Mouse (Mus musculus): ENCODE data around the gene Lgals4. TPM values are rescaled to one million over a fixed set of nuclear protein-coding genes. Genes with fewer than 3 reads are reported as not detected.

Lgals4 gene
- polyA plus RNA-seq, 1 experiment, result 2.4 TPM

DNA sequence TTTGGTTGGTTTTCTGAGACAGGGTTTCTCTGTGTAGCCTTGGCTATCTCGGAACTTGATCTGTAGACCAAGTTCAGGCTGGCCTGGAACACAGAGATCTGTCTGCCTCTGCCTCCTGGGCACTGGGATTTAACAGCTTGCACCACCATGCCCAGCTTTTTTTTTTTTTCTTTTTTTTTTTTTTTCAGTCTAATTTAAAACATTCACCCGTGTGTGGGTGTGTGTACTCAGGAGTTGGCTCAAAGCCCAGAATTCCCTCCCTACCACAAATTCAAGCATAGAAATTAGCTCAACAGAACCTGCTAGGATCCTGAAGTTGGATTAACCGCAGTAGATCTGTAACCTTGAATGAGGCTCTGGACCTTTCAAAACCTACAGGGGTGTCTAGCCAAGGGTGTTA lies 6.3 kb upstream of the Lgals4 start:
- H3K9me3 ChIP-seq (replicated peaks; ENCODE audit: control insufficient read depth, insufficient read depth, low read length, poor library complexity, severe bottlenecking), result no peaks in the 10 kb centered on the region
- no peak for TF ChIP-seq CTCF (IDR thresholded peaks at IDR 0.05; ENCODE audit: low read depth, low read length)
- TF ChIP-seq POLR2A (IDR thresholded peaks at IDR 0.05; ENCODE audit: insufficient read depth, low read length), result no peak
- no peak for TF ChIP-seq EP300 (IDR thresholded peaks at IDR 0.05; ENCODE audit: insufficient read depth, low read depth, low read length)
- H3K36me3 ChIP-seq (ENCODE audit: control insufficient read depth, insufficient read depth, low read length, poor library complexity, severe bottlenecking), result peaks cover under 1% of the 10 kb centered on the region
- H3K27ac ChIP-seq (ENCODE audit: insufficient read depth, low read length), result no peak overlapping the region
- no peak overlapping the region for H3K4me3 ChIP-seq (ENCODE audit: low read depth, low read length)
- H3K9ac ChIP-seq (ENCODE audit: low read depth, poor library complexity, severe bottlenecking), result no peak overlapping the region
- H3K4me1 ChIP-seq (ENCODE audit: control insufficient read depth, insufficient read depth, low read length), result peaks cover 2% of the 10 kb centered on the region
- no peaks in the 10 kb centered on the region for H3K27me3 ChIP-seq (ENCODE audit: control insufficient read depth, insufficient read depth, low read length, poor library complexity, severe bottlenecking)

DNA sequence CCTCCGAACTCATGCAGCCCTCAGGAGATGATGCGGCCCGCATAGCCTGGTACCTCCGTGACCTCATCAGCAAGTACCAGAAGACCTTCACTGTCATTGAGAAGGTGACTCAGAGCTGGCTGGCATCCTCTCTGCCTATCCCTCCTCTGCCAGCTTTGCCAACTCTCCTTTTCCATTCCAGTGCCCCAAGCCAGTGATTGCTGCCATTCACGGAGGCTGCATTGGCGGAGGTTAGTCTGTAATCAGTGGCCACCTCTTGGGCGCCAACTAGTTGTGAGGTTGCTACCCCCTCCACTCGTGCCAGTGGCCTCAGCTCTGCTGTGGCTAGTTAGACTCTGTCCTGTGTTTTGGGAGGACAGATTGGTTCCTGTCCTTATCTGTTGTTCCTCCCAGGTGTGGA lies 3.8 kb upstream of the Lgals4 start:
- Histone ChIP-seq H3K4me3 (ENCODE audit: low read depth, low read length) (no peak overlapping the region), H3K9ac (ENCODE audit: low read depth, poor library complexity, severe bottlenecking) (no peak overlapping the region), H3K9me3 (replicated peaks; ENCODE audit: control insufficient read depth, insufficient read depth, low read length, poor library complexity, severe bottlenecking) (no peaks in the 10 kb centered on the region), H3K27me3 (ENCODE audit: control insufficient read depth, insufficient read depth, low read length, poor library complexity, severe bottlenecking) (no peaks in the 10 kb centered on the region), H3K4me1 (ENCODE audit: control insufficient read depth, insufficient read depth, low read length) (peaks cover 2% of the 10 kb centered on the region), H3K36me3 (ENCODE audit: control insufficient read depth, insufficient read depth, low read length, poor library complexity, severe bottlenecking) (no peaks in the 10 kb centered on the region; the same call in 1 of the 2 replicates), H3K27ac (ENCODE audit: insufficient read depth, low read length) (no peak overlapping the region)
- TF ChIP-seq POLR2A (IDR thresholded peaks at IDR 0.05; ENCODE audit: insufficient read depth, low read length), result no peak
- TF ChIP-seq CTCF (IDR thresholded peaks at IDR 0.05; ENCODE audit: low read depth, low read length), result no peak
- no peak for TF ChIP-seq EP300 (IDR thresholded peaks at IDR 0.05; ENCODE audit: insufficient read depth, low read depth, low read length)

DNA sequence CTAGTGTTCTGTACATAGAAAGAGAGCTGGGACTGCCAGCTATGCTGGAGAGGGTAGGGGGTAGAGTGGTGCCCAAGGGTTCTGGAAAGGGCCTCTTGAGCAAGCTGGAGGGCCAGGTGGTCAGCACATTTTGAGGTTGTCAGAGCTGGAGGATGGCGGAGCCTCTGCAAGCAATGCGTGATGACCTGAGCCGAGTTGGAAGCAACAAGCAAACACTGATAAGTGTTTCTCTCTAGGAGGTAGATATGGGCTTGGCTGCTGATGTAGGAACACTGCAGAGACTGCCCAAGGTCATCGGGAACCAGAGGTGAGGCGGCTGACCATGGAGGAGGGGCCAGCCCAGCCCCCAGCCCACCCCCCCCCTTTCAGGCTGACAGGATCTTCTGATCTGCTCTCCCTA lies 2.7 kb upstream of the Lgals4 start:
- no peak overlapping the region for H3K27ac ChIP-seq (ENCODE audit: insufficient read depth, low read length)
- H3K9me3 ChIP-seq (replicated peaks; ENCODE audit: control insufficient read depth, insufficient read depth, low read length, poor library complexity, severe bottlenecking), result no peaks in the 10 kb centered on the region
- TF ChIP-seq EP300 (IDR thresholded peaks at IDR 0.05; ENCODE audit: insufficient read depth, low read depth, low read length), result no peak
- no peak for TF ChIP-seq CTCF (IDR thresholded peaks at IDR 0.05; ENCODE audit: low read depth, low read length)
- no peak for TF ChIP-seq POLR2A (IDR thresholded peaks at IDR 0.05; ENCODE audit: insufficient read depth, low read length)
- no peaks in the 10 kb centered on the region for H3K27me3 ChIP-seq (ENCODE audit: control insufficient read depth, insufficient read depth, low read length, poor library complexity, severe bottlenecking)
- no peaks in the 10 kb centered on the region; the same call in 1 of the 2 replicates for H3K36me3 ChIP-seq (ENCODE audit: control insufficient read depth, insufficient read depth, low read length, poor library complexity, severe bottlenecking)
- H3K9ac ChIP-seq (ENCODE audit: low read depth, poor library complexity, severe bottlenecking), result no peak overlapping the region
- no peak overlapping the region for H3K4me3 ChIP-seq (ENCODE audit: low read depth, low read length)
- peaks cover 2% of the 10 kb centered on the region for H3K4me1 ChIP-seq (ENCODE audit: control insufficient read depth, insufficient read depth, low read length)

DNA sequence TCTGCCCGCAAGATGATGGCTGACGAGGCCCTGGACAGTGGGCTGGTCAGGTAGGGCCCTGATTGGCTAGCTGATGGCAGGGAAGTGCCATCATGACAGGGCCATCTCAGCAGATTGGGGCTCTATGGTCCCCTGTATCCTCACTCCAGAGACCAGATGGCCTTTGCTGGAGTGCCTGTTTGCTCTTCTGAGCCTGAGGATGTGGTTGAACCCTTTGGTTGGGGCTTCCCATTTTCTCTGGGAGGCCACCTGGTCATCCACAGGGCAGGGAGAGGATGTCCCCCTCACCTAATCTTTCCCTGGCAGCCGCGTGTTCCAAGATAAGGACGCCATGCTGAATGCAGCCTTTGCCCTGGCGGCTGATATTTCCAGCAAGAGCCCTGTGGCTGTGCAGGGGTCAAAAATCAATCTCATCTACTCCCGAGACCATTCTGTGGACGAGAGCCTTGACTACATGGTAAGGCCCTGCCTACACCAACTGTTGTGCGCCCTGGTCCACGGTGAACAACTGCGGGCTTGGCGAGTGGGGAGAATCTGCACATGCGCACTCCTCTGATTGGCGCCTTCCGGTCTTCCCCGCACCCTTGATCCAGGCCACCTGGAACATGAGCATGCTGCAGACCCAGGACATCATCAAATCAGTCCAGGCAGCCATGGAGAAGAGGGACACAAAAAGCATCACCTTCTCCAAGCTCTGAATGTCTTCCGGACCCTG lies 2.1 kb upstream of the Lgals4 start:
- Histone ChIP-seq H3K4me1 (ENCODE audit: control insufficient read depth, insufficient read depth, low read length) (no peaks in the 10 kb centered on the region), H3K36me3 (ENCODE audit: control insufficient read depth, insufficient read depth, low read length, poor library complexity, severe bottlenecking) (no peaks in the 10 kb centered on the region; the same call in 1 of the 2 replicates), H3K9ac (ENCODE audit: low read depth, poor library complexity, severe bottlenecking) (no peak overlapping the region), H3K4me3 (ENCODE audit: low read depth, low read length) (no peak overlapping the region), H3K9me3 (replicated peaks; ENCODE audit: control insufficient read depth, insufficient read depth, low read length, poor library complexity, severe bottlenecking) (no peaks in the 10 kb centered on the region), H3K27me3 (ENCODE audit: control insufficient read depth, insufficient read depth, low read length, poor library complexity, severe bottlenecking) (no peaks in the 10 kb centered on the region), H3K27ac (ENCODE audit: insufficient read depth, low read length) (no peak overlapping the region)
- TF ChIP-seq EP300 (IDR thresholded peaks at IDR 0.05; ENCODE audit: insufficient read depth, low read depth, low read length) (no peak), CTCF (IDR thresholded peaks at IDR 0.05; ENCODE audit: low read depth, low read length) (no peak), POLR2A (IDR thresholded peaks at IDR 0.05; ENCODE audit: insufficient read depth, low read length) (no peak)

DNA sequence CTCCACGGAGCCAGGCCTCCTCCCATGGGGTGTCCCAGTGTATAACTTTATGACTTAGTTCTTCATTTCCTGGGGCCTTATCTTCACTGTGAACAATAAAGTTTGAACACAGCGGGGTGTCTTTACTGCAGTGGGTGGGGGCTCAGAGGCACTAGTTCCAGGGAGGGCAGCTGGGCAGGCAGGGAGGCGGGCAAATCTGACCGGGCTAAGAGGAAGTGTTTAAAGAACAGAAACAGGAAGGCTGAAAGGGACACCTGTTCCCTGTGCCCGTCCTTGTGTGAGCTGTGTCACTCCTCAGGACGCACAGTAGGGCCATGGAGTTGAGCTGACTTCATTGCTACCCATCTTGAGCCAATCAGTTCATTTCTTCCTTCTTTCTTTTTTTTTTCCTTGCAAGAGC lies 1.5 kb upstream of the Lgals4 start:
- Histone ChIP-seq H3K4me3 (ENCODE audit: low read depth, low read length) (no peak overlapping the region), H3K27ac (ENCODE audit: insufficient read depth, low read length) (no peak overlapping the region), H3K27me3 (ENCODE audit: control insufficient read depth, insufficient read depth, low read length, poor library complexity, severe bottlenecking) (no peaks in the 10 kb centered on the region), H3K4me1 (ENCODE audit: control insufficient read depth, insufficient read depth, low read length) (no peaks in the 10 kb centered on the region), H3K9ac (ENCODE audit: low read depth, poor library complexity, severe bottlenecking) (no peak overlapping the region), H3K9me3 (replicated peaks; ENCODE audit: control insufficient read depth, insufficient read depth, low read length, poor library complexity, severe bottlenecking) (no peaks in the 10 kb centered on the region), H3K36me3 (ENCODE audit: control insufficient read depth, insufficient read depth, low read length, poor library complexity, severe bottlenecking) (no peaks in the 10 kb centered on the region; the same call in 1 of the 2 replicates)
- no peak for TF ChIP-seq POLR2A (IDR thresholded peaks at IDR 0.05; ENCODE audit: insufficient read depth, low read length)

DNA sequence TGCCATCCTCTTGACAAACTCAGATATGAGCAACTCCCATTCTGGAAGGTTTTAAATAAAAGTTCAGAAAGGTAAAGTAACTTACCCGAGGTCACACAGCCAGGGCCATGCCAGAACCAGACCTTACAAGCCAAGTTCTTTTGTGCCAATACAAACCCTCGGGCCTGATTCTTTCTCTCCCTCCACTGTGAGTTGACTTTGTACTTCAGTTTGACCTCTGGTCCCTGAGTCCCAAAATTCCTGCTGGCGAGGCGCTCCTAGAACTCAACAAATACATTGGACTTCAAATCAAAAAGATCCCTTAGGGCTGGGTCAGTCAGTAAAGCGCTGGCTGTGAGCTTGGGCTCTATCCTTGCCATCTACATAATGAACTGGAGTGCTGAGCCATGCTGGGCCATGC lies 3.3 kb downstream of the Lgals4 start:
- Histone ChIP-seq H3K36me3 (ENCODE audit: control insufficient read depth, insufficient read depth, low read length, poor library complexity, severe bottlenecking) (no peaks in the 10 kb centered on the region), H3K9ac (ENCODE audit: low read depth, poor library complexity, severe bottlenecking) (no peak overlapping the region), H3K4me3 (ENCODE audit: low read depth, low read length) (no peak overlapping the region), H3K9me3 (replicated peaks; ENCODE audit: control insufficient read depth, insufficient read depth, low read length, poor library complexity, severe bottlenecking) (no peaks in the 10 kb centered on the region), H3K27ac (ENCODE audit: insufficient read depth, low read length) (no peak overlapping the region), H3K4me1 (ENCODE audit: control insufficient read depth, insufficient read depth, low read length) (no peaks in the 10 kb centered on the region), H3K27me3 (ENCODE audit: control insufficient read depth, insufficient read depth, low read length, poor library complexity, severe bottlenecking) (no peaks in the 10 kb centered on the region)
- no peak for TF ChIP-seq EP300 (IDR thresholded peaks at IDR 0.05; ENCODE audit: insufficient read depth, low read depth, low read length)
- no peak for TF ChIP-seq POLR2A (IDR thresholded peaks at IDR 0.05; ENCODE audit: insufficient read depth, low read length)
- no peak for TF ChIP-seq CTCF (IDR thresholded peaks at IDR 0.05; ENCODE audit: low read depth, low read length)
